Comparison of ENCODE assay signal across 8 mouse cellular contexts in genomic region chr12:80366004-80366480, GRCm38 (mm10).
DNase-seq lines count a peak whose midpoint lies in the region; ATAC-seq lines count a peak whose summit lies in the region.

No protein-coding gene starts in this region.

- H3K9ac ChIP-seq in forebrain, embryonic 12.5 days: no peak overlapping the region
- H3K9ac ChIP-seq in limb, embryonic 15.5 days: no peak overlapping the region

- no peaks in the 10 kb centered on the region for H3K27me3 ChIP-seq in forebrain, embryonic 12.5 days
- H3K27me3 ChIP-seq in limb, embryonic 15.5 days: no peaks in the 10 kb centered on the region

- no peak for ATAC-seq in forebrain, embryonic 12.5 days (ENCODE audit: low FRiP score)
- ATAC-seq in limb, embryonic 15.5 days (ENCODE audit: insufficient number of reproducible peaks, low FRiP score, low TSS enrichment, low read depth): peak; percentile 72

- no peak overlapping the region for H3K4me2 ChIP-seq in forebrain, embryonic 12.5 days
- peak overlapping the region; percentile 8; the same call in 1 of the 2 replicates for H3K4me2 ChIP-seq in limb, embryonic 15.5 days

- peaks cover 17% of the 10 kb centered on the region for H3K4me1 ChIP-seq in forebrain, embryonic 12.5 days
- peaks cover 29% of the 10 kb centered on the region for H3K4me1 ChIP-seq in limb, embryonic 15.5 days

- no peak overlapping the region for H3K4me3 ChIP-seq in forebrain, embryonic 12.5 days (replicated peaks)
- H3K4me3 ChIP-seq in limb, embryonic 15.5 days: no peak overlapping the region

- DNase-seq in gastrocnemius, postnatal 10 days: peak; percentile 12
- no peak for DNase-seq in gastrocnemius, adult 18-20 months (ENCODE audit: low spot score)
- peak; percentile 64 for DNase-seq in MN1 (ENCODE audit: low spot score)
- peak; percentile 40 for DNase-seq in kidney, adult 11 months
- DNase-seq in natural killer cell, adult 2 months (ENCODE audit: low spot score in 2 of 2): no peak
- no peak for DNase-seq in right cerebral cortex, postnatal 4 days

- peak overlapping the region; percentile 33; the same call in 1 of the 2 replicates for H3K27ac ChIP-seq in forebrain, embryonic 12.5 days
- H3K27ac ChIP-seq in limb, embryonic 15.5 days: peak overlapping the region; percentile 87

- WGBS in forebrain, embryonic 12.5 days: 59% methylated on average over 3 of the region's 3 CpGs
- 4% methylated on average over 3 of the region's 3 CpGs for whole genome bisulfite sequencing in limb, embryonic 15.5 days

- H3K9me3 ChIP-seq in forebrain, embryonic 12.5 days: no peaks in the 10 kb centered on the region
- H3K9me3 ChIP-seq in limb, embryonic 15.5 days: no peaks in the 10 kb centered on the region

- peaks cover 18% of the 10 kb centered on the region for H3K36me3 ChIP-seq in forebrain, embryonic 12.5 days (replicated peaks)
- peaks cover 20% of the 10 kb centered on the region for H3K36me3 ChIP-seq in limb, embryonic 15.5 days

Comparison
In these comparisons a context has a peak if more than half of its experiments do, and no peak if none do; other contexts are left out.
1. DNase-seq: peak in gastrocnemius, postnatal 10 days (single experiment), MN1 (single experiment) and kidney, adult 11 months (single experiment); none in gastrocnemius, adult 18-20 months (single experiment), natural killer cell, adult 2 months (0 of 2) and right cerebral cortex, postnatal 4 days (single experiment).